Mouse (Mus musculus): ENCODE data around the gene Arid3b. TPM values are rescaled to one million over a fixed set of nuclear protein-coding genes. Genes with fewer than 3 reads are reported as not detected.

Gene Arid3b
- polyA plus RNA-seq, 1 experiment from 2014 or later, result 9.6 TPM

GRCm38 (mm10) chr9:57765364-57766351 is 70.9 kb downstream of the Arid3b start, which contains the start of gene Clk3:
Clk3 (minus strand) TSS chr9:57765860.
- H3K4me3 ChIP-seq (replicated peaks; ENCODE audit: low read depth, low read length), result peak within 1 kb of the TSS; percentile 92
- no peaks in the 10 kb centered on the region for H3K27me3 ChIP-seq (ENCODE audit: control insufficient read depth, insufficient read depth, low read length)
- H3K9me3 ChIP-seq (ENCODE audit: control insufficient read depth, low read length), result no peaks in the 10 kb centered on the region
- ATAC-seq (ENCODE audit: low FRiP score, low TSS enrichment), result peak; percentile 72
- H3K4me2 ChIP-seq (ENCODE audit: low read length), result peak within 1 kb of the TSS; percentile 95
- DNase-seq, result peak; percentile 84
- H3K4me1 ChIP-seq (ENCODE audit: control insufficient read depth, insufficient read depth, low read length), result peaks cover 31% of the 10 kb centered on the region
- under 1% methylated on average over 93 of the region's 93 CpGs for WGBS
- H3K36me3 ChIP-seq (ENCODE audit: control insufficient read depth, insufficient read depth, low read length), result peaks cover 9% of the 10 kb centered on the region
- peak within 1 kb of the TSS; percentile 99 for H3K27ac ChIP-seq (replicated peaks; ENCODE audit: low read depth, low read length)
- peak within 1 kb of the TSS; percentile 100 for H3K9ac ChIP-seq (replicated peaks; ENCODE audit: low read length)

GRCm38 (mm10) chr9:57764974-57765363 is 71.6 kb downstream of the Arid3b start:
- Histone ChIP-seq H3K9ac (replicated peaks; ENCODE audit: low read length) (peak overlapping the region; percentile 100), H3K27me3 (ENCODE audit: control insufficient read depth, insufficient read depth, low read length) (no peaks in the 10 kb centered on the region), H3K36me3 (ENCODE audit: control insufficient read depth, insufficient read depth, low read length) (peaks cover 16% of the 10 kb centered on the region), H3K4me1 (ENCODE audit: control insufficient read depth, insufficient read depth, low read length) (peaks cover 31% of the 10 kb centered on the region), H3K27ac (replicated peaks; ENCODE audit: low read depth, low read length) (peak overlapping the region; percentile 99), H3K9me3 (ENCODE audit: control insufficient read depth, low read length) (no peaks in the 10 kb centered on the region), H3K4me2 (ENCODE audit: low read length) (peak overlapping the region; percentile 95), H3K4me3 (replicated peaks; ENCODE audit: low read depth, low read length) (peak overlapping the region; percentile 92)
- DNase-seq (peak; percentile 95), ATAC-seq (ENCODE audit: low FRiP score, low TSS enrichment) (peak; percentile 94)
- under 1% methylated on average over 45 of the region's 45 CpGs for WGBS

- H3K4me1 ChIP-seq (ENCODE audit: control insufficient read depth, insufficient read depth, low read length), result peaks cover 31% of the 10 kb centered on the region
- WGBS, result under 1% methylated on average over 57 of the region's 57 CpGs
- DNase-seq, result peak; percentile 71
Measured at GRCm38 (mm10) chr9:57764147-57764973, 72.2 kb downstream of the Arid3b start.

GRCm38 (mm10) chr9:57762563-57762991 is 74.0 kb downstream of the Arid3b start:
- H3K4me2 ChIP-seq (ENCODE audit: low read length), result peak overlapping the region; percentile 95
- H3K27me3 ChIP-seq (ENCODE audit: control insufficient read depth, insufficient read depth, low read length), result no peaks in the 10 kb centered on the region
- H3K27ac ChIP-seq (replicated peaks; ENCODE audit: low read depth, low read length), result no peak overlapping the region
- ATAC-seq (ENCODE audit: low FRiP score, low TSS enrichment) (no peak), DNase-seq (peak; percentile 61)
- H3K4me3 ChIP-seq (replicated peaks; ENCODE audit: low read depth, low read length), result no peak overlapping the region
- WGBS, result 66% methylated on average over 6 of the region's 6 CpGs
- H3K9ac ChIP-seq (replicated peaks; ENCODE audit: low read length), result peak overlapping the region; percentile 9; the same call in 1 of the 2 replicates
- H3K4me1 ChIP-seq (ENCODE audit: control insufficient read depth, insufficient read depth, low read length), result peaks cover 31% of the 10 kb centered on the region
- H3K9me3 ChIP-seq (ENCODE audit: control insufficient read depth, low read length), result no peaks in the 10 kb centered on the region
- H3K36me3 ChIP-seq (ENCODE audit: control insufficient read depth, insufficient read depth, low read length), result peaks cover 40% of the 10 kb centered on the region

More at GRCm38 (mm10) chr9:57764147-57764973, 72.2 kb downstream of the Arid3b start:
- Histone ChIP-seq H3K36me3 (ENCODE audit: control insufficient read depth, insufficient read depth, low read length) (peaks cover 22% of the 10 kb centered on the region), H3K27me3 (ENCODE audit: control insufficient read depth, insufficient read depth, low read length) (no peaks in the 10 kb centered on the region), H3K27ac (replicated peaks; ENCODE audit: low read depth, low read length) (peak overlapping the region; percentile 99), H3K4me3 (replicated peaks; ENCODE audit: low read depth, low read length) (peak overlapping the region; percentile 92), H3K9me3 (ENCODE audit: control insufficient read depth, low read length) (no peaks in the 10 kb centered on the region), H3K4me2 (ENCODE audit: low read length) (peak overlapping the region; percentile 95), H3K9ac (replicated peaks; ENCODE audit: low read length) (peak overlapping the region; percentile 100)
- peak; percentile 59 for ATAC-seq (ENCODE audit: low FRiP score, low TSS enrichment)

GRCm38 (mm10) chr9:57761563-57762551 is 74.7 kb downstream of the Arid3b start:
- peaks cover 47% of the 10 kb centered on the region for H3K36me3 ChIP-seq (ENCODE audit: control insufficient read depth, insufficient read depth, low read length)
- no peak for DNase-seq
- 95% methylated on average over 13 of the region's 13 CpGs for WGBS
- peaks cover 30% of the 10 kb centered on the region for H3K4me1 ChIP-seq (ENCODE audit: control insufficient read depth, insufficient read depth, low read length)
- H3K4me3 ChIP-seq (replicated peaks; ENCODE audit: low read depth, low read length), result no peak overlapping the region
- H3K27ac ChIP-seq (replicated peaks; ENCODE audit: low read depth, low read length), result no peak overlapping the region
- no peaks in the 10 kb centered on the region for H3K9me3 ChIP-seq (ENCODE audit: control insufficient read depth, low read length)
- no peaks in the 10 kb centered on the region for H3K27me3 ChIP-seq (ENCODE audit: control insufficient read depth, insufficient read depth, low read length)
- H3K4me2 ChIP-seq (ENCODE audit: low read length), result peak overlapping the region; percentile 95; the same call in 1 of the 2 replicates
- 0 out of 2 replicates have a peak overlapping the region, but pooled peaks have one; percentile 9 for H3K9ac ChIP-seq (replicated peaks; ENCODE audit: low read length)
- no peak for ATAC-seq (ENCODE audit: low FRiP score, low TSS enrichment)

GRCm38 (mm10) chr9:57760416-57761146 is 76.0 kb downstream of the Arid3b start:
- no peak for ATAC-seq (ENCODE audit: low FRiP score, low TSS enrichment)
- H3K4me1 ChIP-seq (ENCODE audit: control insufficient read depth, insufficient read depth, low read length), result peaks cover 20% of the 10 kb centered on the region
- DNase-seq, result no peak
- H3K9me3 ChIP-seq (ENCODE audit: control insufficient read depth, low read length), result no peaks in the 10 kb centered on the region
- peaks cover 57% of the 10 kb centered on the region for H3K36me3 ChIP-seq (ENCODE audit: control insufficient read depth, insufficient read depth, low read length)
- no peaks in the 10 kb centered on the region for H3K27me3 ChIP-seq (ENCODE audit: control insufficient read depth, insufficient read depth, low read length)
- H3K27ac ChIP-seq (replicated peaks; ENCODE audit: low read depth, low read length), result no peak overlapping the region
- no peak overlapping the region for H3K9ac ChIP-seq (replicated peaks; ENCODE audit: low read length)
- H3K4me2 ChIP-seq (ENCODE audit: low read length), result no peak overlapping the region
- WGBS, result 98% methylated on average over 24 of the region's 24 CpGs
- H3K4me3 ChIP-seq (replicated peaks; ENCODE audit: low read depth, low read length), result no peak overlapping the region

GRCm38 (mm10) chr9:57759289-57759688 is 77.3 kb downstream of the Arid3b start:
- Histone ChIP-seq H3K9me3 (ENCODE audit: control insufficient read depth, low read length) (no peaks in the 10 kb centered on the region), H3K4me2 (ENCODE audit: low read length) (no peak overlapping the region), H3K27ac (replicated peaks; ENCODE audit: low read depth, low read length) (no peak overlapping the region), H3K36me3 (ENCODE audit: control insufficient read depth, insufficient read depth, low read length) (peaks cover 70% of the 10 kb centered on the region), H3K4me3 (replicated peaks; ENCODE audit: low read depth, low read length) (no peak overlapping the region), H3K4me1 (ENCODE audit: control insufficient read depth, insufficient read depth, low read length) (peaks cover 20% of the 10 kb centered on the region), H3K27me3 (ENCODE audit: control insufficient read depth, insufficient read depth, low read length) (no peaks in the 10 kb centered on the region), H3K9ac (replicated peaks; ENCODE audit: low read length) (no peak overlapping the region)
- 26% methylated on average over 6 of the region's 6 CpGs for WGBS
- no peak for ATAC-seq (ENCODE audit: low FRiP score, low TSS enrichment)
- peak; percentile 71 for DNase-seq

Measured in midbrain, embryonic 14.5 days (tissue).